Mouse (Mus musculus) kidney, adult 9 months (tissue): Measurements from ENCODE around the gene Gm11634.
A peak's percentile ranks its signal among the peaks of the same experiment; 100 is the strongest.
"Not testable (repeated sequence)": the region's sequence is repeated elsewhere in the genome, so short reads cannot be mapped to it uniquely, and the experiment has no call there.

Experiments
- DNase-seq: peaks from one replicate; pipeline ENCODE4 v3.0.0; 2022

Gene Gm11634

GRCm38 (mm10) chr11:101616104-101616503 lies 17.0 kb upstream of the Gm11634 start:
- no peak for DNase-seq

GRCm38 (mm10) chr11:101615380-101615779 lies 16.3 kb upstream of the Gm11634 start:
- no peak for DNase-seq

- DNase-seq = no peak
Observed at GRCm38 (mm10) chr11:101614116-101614515, 15.1 kb upstream of the Gm11634 start.

GRCm38 (mm10) chr11:101613596-101613995 lies 14.5 kb upstream of the Gm11634 start:
- no peak for DNase-seq

GRCm38 (mm10) chr11:101610445-101610844 lies 11.4 kb upstream of the Gm11634 start:
- no peak for DNase-seq

GRCm38 (mm10) chr11:101607134-101607533 lies 8.1 kb upstream of the Gm11634 start:
- not testable (repeated sequence) for DNase-seq

- peak; percentile 85 for DNase-seq
Observed at GRCm38 (mm10) chr11:101604531-101605453, 5.7 kb upstream of the Gm11634 start.

- no peak for DNase-seq
Observed at GRCm38 (mm10) chr11:101604116-101604515, 5.1 kb upstream of the Gm11634 start.

GRCm38 (mm10) chr11:101602491-101602890 lies 3.4 kb upstream of the Gm11634 start:
- peak; percentile 72 for DNase-seq

GRCm38 (mm10) chr11:101589989-101590624 lies 8.9 kb downstream of the Gm11634 start:
- DNase-seq = no peak

GRCm38 (mm10) chr11:101589444-101589843 lies 9.6 kb downstream of the Gm11634 start:
- peak; percentile 93 for DNase-seq

GRCm38 (mm10) chr11:101588868-101589267 lies 10.2 kb downstream of the Gm11634 start:
- DNase-seq = peak; percentile 51

- DNase-seq = no peak
Observed at GRCm38 (mm10) chr11:101587676-101588075, 11.4 kb downstream of the Gm11634 start.

- DNase-seq = no peak
Observed at GRCm38 (mm10) chr11:101585805-101586204, 13.3 kb downstream of the Gm11634 start.

- peak; percentile 84 for DNase-seq
Observed at GRCm38 (mm10) chr11:101585031-101585430, 14.0 kb downstream of the Gm11634 start.

- no peak for DNase-seq
Observed at GRCm38 (mm10) chr11:101583205-101583604, 15.9 kb downstream of the Gm11634 start.

GRCm38 (mm10) chr11:101582054-101583035 lies 16.7 kb downstream of the Gm11634 start, which contains the start of gene Tmem106a:
Tmem106a (plus strand) TSS chr11:101582242.
- peak; percentile 87 for DNase-seq

- DNase-seq = no peak
Observed at GRCm38 (mm10) chr11:101581081-101581764, 17.8 kb downstream of the Gm11634 start.

GRCm38 (mm10) chr11:101576116-101576515 lies 22.9 kb downstream of the Gm11634 start:
- no peak for DNase-seq

- DNase-seq = no peak
Observed at GRCm38 (mm10) chr11:101568421-101568820, 30.6 kb downstream of the Gm11634 start.

GRCm38 (mm10) chr11:101562391-101562790 lies 36.7 kb downstream of the Gm11634 start:
- peak; percentile 79 for DNase-seq

GRCm38 (mm10) chr11:101556954-101557353 lies 42.1 kb downstream of the Gm11634 start:
- no peak for DNase-seq
